Mouse (Mus musculus): ENCODE measurements around the gene Nav3. TPM values are rescaled to one million over a fixed set of nuclear protein-coding genes. Genes with fewer than 3 reads are reported as not detected.
A peak's percentile ranks its signal among the peaks of the same experiment; 100 is the strongest.

Gene Nav3
- polyA plus RNA-seq (2015; fragmentation: Nextera tagmentation; extraction: Ambion mirVana) = 2.1 and 2.3 TPM in 2 replicates

- under 1% methylated on average over 41 of the region's 50 CpGs for WGBS
- ATAC-seq (ENCODE audit: insufficient read depth, low FRiP score, low read depth) = peak; percentile 87
- Histone ChIP-seq H3K9ac (peak within 1 kb of the TSS; percentile 27; the same call in 1 of the 2 replicates), H3K4me3 (replicated peaks) (peak within 1 kb of the TSS; percentile 56), H3K36me3 (no peaks in the 10 kb centered on the region), H3K9me3 (no peaks in the 10 kb centered on the region), H3K4me1 (no peaks in the 10 kb centered on the region; the same call in 1 of the 2 replicates), H3K4me2 (peak within 1 kb of the TSS; percentile 92), H3K27ac (no peak within 1 kb of the TSS), H3K27me3 (replicated peaks) (0 out of 2 replicates have a peak, but pooled peaks cover 5% of the 10 kb centered on the region)
Observed at GRCm38 (mm10) chr10:110455838-110456493, at the start of gene Nav3. Gene Nav3, minus strand, starts transcription at chr10:110456204.

GRCm38 (mm10) chr10:110485306-110485705 lies 29.3 kb upstream of the Nav3 start:
- WGBS = 69% methylated on average over 5 of the region's 5 CpGs
- Histone ChIP-seq H3K36me3 (no peaks in the 10 kb centered on the region), H3K27ac (no peak overlapping the region), H3K4me2 (no peak overlapping the region), H3K9me3 (no peaks in the 10 kb centered on the region), H3K27me3 (replicated peaks) (no peaks in the 10 kb centered on the region), H3K9ac (no peak overlapping the region), H3K4me1 (no peaks in the 10 kb centered on the region), H3K4me3 (replicated peaks) (no peak overlapping the region)
- no peak for ATAC-seq (ENCODE audit: insufficient read depth, low FRiP score, low read depth)

- H3K4me2 ChIP-seq = no peak overlapping the region
- no peaks in the 10 kb centered on the region for H3K4me1 ChIP-seq
- no peak for ATAC-seq (ENCODE audit: insufficient read depth, low FRiP score, low read depth)
- H3K9ac ChIP-seq = no peak overlapping the region
- no peaks in the 10 kb centered on the region for H3K36me3 ChIP-seq
- no peaks in the 10 kb centered on the region for H3K9me3 ChIP-seq
- no peak overlapping the region for H3K27ac ChIP-seq
- H3K27me3 ChIP-seq (replicated peaks) = no peaks in the 10 kb centered on the region
- WGBS = 28% methylated on average over 8 of the region's 8 CpGs
- H3K4me3 ChIP-seq (replicated peaks) = no peak overlapping the region
Observed at GRCm38 (mm10) chr10:110484822-110485221, 28.8 kb upstream of the Nav3 start.

- no peak for ATAC-seq (ENCODE audit: insufficient read depth, low FRiP score, low read depth)
- no peaks in the 10 kb centered on the region for H3K27me3 ChIP-seq (replicated peaks)
- H3K9ac ChIP-seq = no peak overlapping the region
- H3K4me2 ChIP-seq = no peak overlapping the region
- H3K36me3 ChIP-seq = no peaks in the 10 kb centered on the region
- 83% methylated on average over 3 of the region's 3 CpGs for WGBS
- no peak overlapping the region for H3K4me3 ChIP-seq (replicated peaks)
- no peaks in the 10 kb centered on the region for H3K4me1 ChIP-seq
- no peak overlapping the region for H3K27ac ChIP-seq
- H3K9me3 ChIP-seq = no peaks in the 10 kb centered on the region
Observed at GRCm38 (mm10) chr10:110479189-110479588, 23.2 kb upstream of the Nav3 start.

GRCm38 (mm10) chr10:110477689-110478314 lies 21.8 kb upstream of the Nav3 start:
- Histone ChIP-seq H3K36me3 (no peaks in the 10 kb centered on the region), H3K27ac (no peak overlapping the region), H3K9ac (no peak overlapping the region), H3K4me2 (no peak overlapping the region), H3K4me1 (no peaks in the 10 kb centered on the region), H3K4me3 (replicated peaks) (no peak overlapping the region), H3K9me3 (no peaks in the 10 kb centered on the region), H3K27me3 (replicated peaks) (no peaks in the 10 kb centered on the region)
- no peak for ATAC-seq (ENCODE audit: insufficient read depth, low FRiP score, low read depth)
- 59% methylated on average over 11 of the region's 11 CpGs for WGBS

- WGBS = 65% methylated on average over 1 of the region's 1 CpGs
- Histone ChIP-seq H3K27ac (no peak overlapping the region), H3K27me3 (replicated peaks) (no peaks in the 10 kb centered on the region), H3K9ac (no peak overlapping the region), H3K4me2 (no peak overlapping the region), H3K4me1 (no peaks in the 10 kb centered on the region), H3K4me3 (replicated peaks) (no peak overlapping the region), H3K9me3 (no peaks in the 10 kb centered on the region), H3K36me3 (no peaks in the 10 kb centered on the region)
- ATAC-seq (ENCODE audit: insufficient read depth, low FRiP score, low read depth) = no peak
Observed at GRCm38 (mm10) chr10:110474107-110474506, 18.1 kb upstream of the Nav3 start.

- Histone ChIP-seq H3K4me3 (replicated peaks) (no peak overlapping the region), H3K4me1 (no peaks in the 10 kb centered on the region), H3K9me3 (no peaks in the 10 kb centered on the region), H3K27me3 (replicated peaks) (no peaks in the 10 kb centered on the region), H3K4me2 (no peak overlapping the region), H3K36me3 (no peaks in the 10 kb centered on the region), H3K9ac (no peak overlapping the region), H3K27ac (no peak overlapping the region)
- ATAC-seq (ENCODE audit: insufficient read depth, low FRiP score, low read depth) = no peak
- WGBS = 76% methylated on average over 4 of the region's 4 CpGs
Observed at GRCm38 (mm10) chr10:110469445-110469844, 13.4 kb upstream of the Nav3 start.

GRCm38 (mm10) chr10:110455063-110455837 lies 754 bp downstream of the Nav3 start:
- peak overlapping the region; percentile 27; the same call in 1 of the 2 replicates for H3K9ac ChIP-seq
- ATAC-seq (ENCODE audit: insufficient read depth, low FRiP score, low read depth) = no peak
- WGBS = under 1% methylated on average over 43 of the region's 45 CpGs
- H3K4me2 ChIP-seq = peak overlapping the region; percentile 92
- no peaks in the 10 kb centered on the region for H3K9me3 ChIP-seq
- no peaks in the 10 kb centered on the region for H3K36me3 ChIP-seq
- H3K27me3 ChIP-seq (replicated peaks) = 0 out of 2 replicates have a peak, but pooled peaks cover 5% of the 10 kb centered on the region
- peak overlapping the region; percentile 56 for H3K4me3 ChIP-seq (replicated peaks)
- H3K4me1 ChIP-seq = no peaks in the 10 kb centered on the region; the same call in 1 of the 2 replicates
- H3K27ac ChIP-seq = no peak overlapping the region

GRCm38 (mm10) chr10:110453566-110453965 lies 2.4 kb downstream of the Nav3 start:
- no peak for ATAC-seq (ENCODE audit: insufficient read depth, low FRiP score, low read depth)

GRCm38 (mm10) chr10:110440396-110440795 lies 15.6 kb downstream of the Nav3 start:
- no peak overlapping the region for H3K4me2 ChIP-seq
- no peaks in the 10 kb centered on the region for H3K9me3 ChIP-seq
- H3K4me3 ChIP-seq (replicated peaks) = no peak overlapping the region
- H3K27me3 ChIP-seq (replicated peaks) = no peaks in the 10 kb centered on the region
- 93% methylated on average over 2 of the region's 2 CpGs for WGBS
- no peak overlapping the region for H3K27ac ChIP-seq
- H3K36me3 ChIP-seq = no peaks in the 10 kb centered on the region
- ATAC-seq (ENCODE audit: insufficient read depth, low FRiP score, low read depth) = no peak
- H3K4me1 ChIP-seq = no peaks in the 10 kb centered on the region
- H3K9ac ChIP-seq = no peak overlapping the region

More at GRCm38 (mm10) chr10:110453566-110453965, 2.4 kb downstream of the Nav3 start:
- no peak overlapping the region for H3K4me3 ChIP-seq (replicated peaks)
- no peak overlapping the region for H3K27ac ChIP-seq
- no peak overlapping the region for H3K4me2 ChIP-seq
- 0 out of 2 replicates have a peak, but pooled peaks cover 5% of the 10 kb centered on the region for H3K27me3 ChIP-seq (replicated peaks)
- 54% methylated on average over 5 of the region's 5 CpGs for WGBS
- H3K9me3 ChIP-seq = no peaks in the 10 kb centered on the region
- no peaks in the 10 kb centered on the region; the same call in 1 of the 2 replicates for H3K4me1 ChIP-seq
- H3K9ac ChIP-seq = no peak overlapping the region
- H3K36me3 ChIP-seq = no peaks in the 10 kb centered on the region

- Histone ChIP-seq H3K27ac (no peak overlapping the region), H3K36me3 (no peaks in the 10 kb centered on the region), H3K4me2 (no peak overlapping the region), H3K4me1 (no peaks in the 10 kb centered on the region), H3K9ac (no peak overlapping the region), H3K4me3 (replicated peaks) (no peak overlapping the region), H3K27me3 (replicated peaks) (no peaks in the 10 kb centered on the region), H3K9me3 (no peaks in the 10 kb centered on the region)
- WGBS = 90% methylated on average over 3 of the region's 3 CpGs
- no peak for ATAC-seq (ENCODE audit: insufficient read depth, low FRiP score, low read depth)
Observed at GRCm38 (mm10) chr10:110431078-110431477, 24.9 kb downstream of the Nav3 start.

GRCm38 (mm10) chr10:110429578-110429977 lies 26.4 kb downstream of the Nav3 start:
- H3K4me1 ChIP-seq = no peaks in the 10 kb centered on the region
- no peaks in the 10 kb centered on the region for H3K27me3 ChIP-seq (replicated peaks)
- ATAC-seq (ENCODE audit: insufficient read depth, low FRiP score, low read depth) = no peak
- no peak overlapping the region for H3K4me3 ChIP-seq (replicated peaks)
- H3K36me3 ChIP-seq = no peaks in the 10 kb centered on the region
- no peak overlapping the region for H3K27ac ChIP-seq
- H3K9ac ChIP-seq = no peak overlapping the region
- 66% methylated on average over 6 of the region's 6 CpGs for WGBS
- no peak overlapping the region for H3K4me2 ChIP-seq
- no peaks in the 10 kb centered on the region for H3K9me3 ChIP-seq
